Mouse (Mus musculus) ES-Bruce4 (cell line): ENCODE measurements at regions not wholly inside any gene's neighbourhood (a gene's known extent, or its start where the extent isn't known, plus 50 kb on each side); places are given as distances from the start of the nearest gene placed in this dataset.

Experiments used
- CTCF ChIP-seq: IDR thresholded peaks from one replicate; pipeline ENCODE4 v1.8.1; 2011; ENCODE audit warnings: low read depth, low read length
- EP300 ChIP-seq: IDR thresholded peaks from 2 replicates; pipeline ENCODE4 v1.6.1; 2011; ENCODE audit warnings: low read depth, low read length; ENCODE audit not compliant: insufficient read depth
- POLR2A ChIP-seq: IDR thresholded peaks from one replicate; pipeline ENCODE4 v1.8.1; 2011; ENCODE audit warnings: low read length; ENCODE audit not compliant: insufficient read depth

DNA sequence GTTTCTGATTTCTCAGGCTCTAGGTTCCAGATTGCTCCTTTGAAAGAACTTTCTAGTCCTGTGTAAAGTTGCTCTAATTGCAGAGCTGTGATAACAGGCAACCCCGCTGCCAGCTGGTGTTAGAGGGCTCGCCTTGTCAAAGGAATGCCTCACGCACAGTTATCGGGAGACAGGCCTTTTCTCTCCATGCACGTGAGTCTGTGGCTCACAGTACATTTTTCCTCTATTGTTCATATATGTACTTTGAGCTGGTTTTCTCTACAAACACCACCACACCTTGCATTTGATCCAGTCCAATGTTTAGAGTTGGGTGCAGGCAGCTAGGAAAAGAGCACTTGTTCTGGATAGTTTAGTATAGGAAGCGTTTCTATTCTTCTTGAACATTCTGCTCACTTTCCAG, 151.6 kb upstream of the Rhobtb1 start:
- TF ChIP-seq CTCF (no peak), POLR2A (no peak), EP300 (no peak)
